Mouse (Mus musculus) megakaryocyte, adult 5-6 weeks (primary cell): ENCODE measurements at regions not wholly inside any gene's neighbourhood (a gene's known extent, or its start where the extent isn't known, plus 50 kb on each side); places are given as distances from the start of the nearest gene placed in this dataset.

Experiments used
- ATAC-seq: 2 replicates; pipeline ENCODE4 v1.8.0; 2016; ENCODE audit warnings: mild to moderate bottlenecking, inconsistent platforms; ENCODE audit not compliant: poor library complexity, severe bottlenecking

GRCm38 (mm10) chr13:51297231-51297880 lies 111.1 kb upstream of the S1pr3 start:
- ATAC-seq: no peak

DNA sequence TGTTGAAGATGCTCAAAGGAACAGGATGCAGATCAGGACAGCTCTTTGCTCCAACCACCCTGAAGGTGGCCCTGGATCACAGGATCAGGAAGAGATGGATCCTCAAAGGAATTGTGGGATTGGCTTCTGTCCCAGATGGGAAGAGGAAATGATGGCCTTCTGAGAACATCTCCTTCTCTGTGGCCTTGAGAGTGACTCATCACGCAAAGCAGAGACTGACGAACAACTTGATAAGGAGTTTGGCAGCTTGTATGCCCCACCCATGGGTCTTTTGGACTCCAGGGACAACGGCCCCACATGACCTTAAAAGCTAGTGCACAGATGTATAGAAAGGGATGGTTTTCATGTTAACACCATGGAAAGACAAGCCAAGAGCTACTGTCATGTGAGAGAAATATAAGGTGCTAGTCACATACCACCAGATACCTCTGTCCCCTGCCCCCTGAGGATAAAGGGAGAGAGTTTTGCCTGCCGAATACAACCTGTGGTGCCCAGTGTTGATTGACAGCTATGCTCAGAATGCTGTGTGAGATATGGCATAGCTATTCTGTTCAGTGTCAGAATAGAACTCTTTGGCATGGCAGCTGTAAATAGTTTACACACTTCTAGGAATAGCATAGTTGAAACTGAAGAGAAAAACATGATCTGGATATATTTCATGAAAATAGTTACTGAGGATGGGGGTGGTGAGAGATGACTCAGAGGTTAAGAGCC lies 109.2 kb upstream of the S1pr3 start:
- ATAC-seq: no peak

DNA sequence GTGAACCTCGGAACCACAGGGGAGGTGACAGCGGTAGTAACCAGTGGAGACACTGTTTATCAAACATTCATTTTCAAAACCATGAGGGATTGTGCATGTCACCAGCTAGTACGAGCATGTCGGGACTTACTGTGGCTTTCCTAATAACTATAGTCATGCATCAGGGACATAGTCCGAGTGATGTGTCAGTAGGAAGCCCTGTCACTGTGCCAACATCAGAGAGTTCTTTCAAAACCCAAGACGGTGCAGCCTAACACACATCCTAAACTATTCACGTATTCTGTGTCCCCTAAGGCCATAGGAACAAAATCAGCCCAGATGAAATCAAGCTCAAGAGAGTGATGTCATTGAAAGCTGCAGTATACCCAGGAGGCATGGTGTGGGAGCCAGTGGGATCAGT lies 107.0 kb upstream of the S1pr3 start:
- ATAC-seq: no peak

GRCm38 (mm10) chr13:51303112-51303511 lies 105.3 kb upstream of the S1pr3 start:
- no peak for ATAC-seq

GRCm38 (mm10) chr13:51304631-51305030 lies 103.8 kb upstream of the S1pr3 start:
- ATAC-seq: no peak

- no peak for ATAC-seq
These were observed 99.0 kb upstream of the S1pr3 start for GRCm38 (mm10) chr13:51309446-51309845.

- ATAC-seq: no peak
These were observed 98.4 kb upstream of the S1pr3 start for GRCm38 (mm10) chr13:51310041-51310440.

DNA sequence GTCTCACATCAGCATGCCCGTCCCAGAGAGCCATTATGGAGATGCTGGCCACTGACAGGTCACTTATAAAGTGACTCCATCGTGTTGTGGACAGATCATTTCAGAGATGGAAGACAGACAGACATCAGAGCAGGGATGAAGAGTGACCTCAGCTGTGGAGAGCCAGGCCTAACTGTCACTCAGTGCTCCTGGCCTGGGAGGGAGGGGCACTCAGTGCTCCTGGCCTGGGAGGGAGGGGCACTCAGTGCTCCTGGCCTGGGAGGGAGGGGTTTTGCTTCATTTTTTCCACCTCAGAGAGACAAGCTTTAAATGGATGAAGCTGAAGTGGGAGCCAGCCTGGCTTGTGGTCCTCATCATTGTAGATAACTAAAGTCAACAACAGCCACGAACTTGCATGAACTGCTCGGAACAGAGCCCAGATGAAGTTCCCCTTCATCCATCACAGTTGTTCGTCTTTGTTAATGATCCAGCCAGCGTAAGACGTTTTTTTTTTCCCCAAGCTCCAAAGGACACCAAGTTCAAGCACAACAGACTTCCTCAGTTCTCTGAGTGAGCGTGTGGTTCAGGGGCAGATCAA lies 96.7 kb upstream of the S1pr3 start:
- ATAC-seq: no peak

GRCm38 (mm10) chr13:51313129-51313850 lies 95.1 kb upstream of the S1pr3 start:
- ATAC-seq: no peak

GRCm38 (mm10) chr13:51314541-51314977 lies 93.9 kb upstream of the S1pr3 start:
- ATAC-seq: no peak

DNA sequence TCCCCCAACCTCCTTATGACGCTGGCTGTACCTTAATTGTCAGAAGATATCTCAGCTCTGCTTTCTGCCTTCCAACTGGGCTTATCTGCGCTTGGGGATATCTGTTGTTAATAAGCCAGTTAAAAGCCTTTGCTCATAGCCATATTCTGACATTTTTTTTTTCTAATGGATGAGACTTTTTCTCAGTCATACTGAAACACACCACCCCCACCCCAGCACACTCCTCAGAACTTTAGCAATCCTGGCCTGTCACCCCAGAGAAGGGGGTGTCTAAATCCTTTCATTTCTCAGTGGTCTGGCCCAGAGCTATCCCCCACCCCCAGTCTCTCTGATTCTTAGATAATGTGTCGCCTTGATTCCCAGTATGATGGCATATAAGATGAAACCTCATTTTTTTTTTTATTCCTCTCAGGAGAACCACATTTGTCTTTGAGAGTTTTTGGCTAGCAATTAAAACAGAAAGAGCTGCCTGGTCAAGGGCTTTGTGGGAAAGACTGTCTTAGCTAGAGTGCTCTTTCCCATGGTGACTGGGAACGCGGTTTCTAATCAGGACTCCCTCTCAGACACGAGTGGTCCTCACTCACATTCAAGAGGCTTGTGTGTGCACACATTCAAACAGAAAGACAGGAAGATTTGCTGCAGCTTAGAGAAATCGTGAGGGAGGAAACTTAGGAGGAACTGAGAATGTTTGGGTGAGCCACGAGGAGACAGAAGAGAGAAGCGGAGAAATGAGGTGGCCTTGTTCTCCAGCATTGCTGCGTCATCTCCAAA lies 93.2 kb upstream of the S1pr3 start:
- ATAC-seq: peak; percentile 80

DNA sequence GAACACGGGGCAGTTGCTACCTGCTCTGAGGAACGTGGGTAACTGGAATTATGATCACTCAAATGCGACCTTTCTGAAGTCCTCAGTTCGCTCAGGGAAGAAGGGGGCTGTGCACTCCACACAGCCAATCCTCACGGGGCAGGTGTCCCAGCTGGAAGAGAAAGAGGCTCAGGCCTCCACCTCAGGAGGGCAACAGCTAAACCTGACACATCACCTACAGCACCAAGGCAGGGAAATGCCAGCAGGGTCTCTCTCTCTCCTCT lies 92.7 kb upstream of the S1pr3 start:
- no peak for ATAC-seq

DNA sequence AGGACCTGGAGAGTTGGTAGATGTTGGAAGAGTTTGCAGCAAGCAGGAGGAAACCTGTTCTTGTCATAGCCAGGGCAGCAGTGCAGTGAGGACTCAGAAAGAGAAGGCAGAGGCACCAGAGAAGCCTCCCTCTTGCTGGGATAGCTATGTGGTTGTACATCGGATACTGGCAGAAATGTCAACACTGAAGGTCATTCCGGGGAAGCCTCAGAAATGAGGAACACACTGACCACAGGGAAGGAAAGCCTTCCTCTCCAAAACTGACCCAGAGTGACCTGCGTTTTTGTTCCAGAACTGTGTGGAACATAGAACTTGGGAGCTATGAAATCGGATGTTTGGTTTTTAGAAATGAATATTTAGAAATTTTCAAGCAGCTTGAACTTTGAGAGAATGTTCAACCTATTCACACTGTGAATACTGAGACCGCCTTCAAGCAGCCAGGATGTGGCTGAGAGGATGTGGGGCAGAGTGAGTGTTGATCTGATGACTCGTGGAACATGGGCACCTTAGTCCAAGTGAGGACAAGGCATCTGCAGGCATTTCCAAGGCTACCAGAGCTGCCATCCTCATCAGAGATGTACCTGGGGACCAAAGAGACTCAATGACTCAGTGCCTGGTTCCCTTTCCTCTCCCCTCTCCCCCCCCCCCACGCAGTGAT lies 85.3 kb upstream of the S1pr3 start:
- peak; percentile 74 for ATAC-seq

DNA sequence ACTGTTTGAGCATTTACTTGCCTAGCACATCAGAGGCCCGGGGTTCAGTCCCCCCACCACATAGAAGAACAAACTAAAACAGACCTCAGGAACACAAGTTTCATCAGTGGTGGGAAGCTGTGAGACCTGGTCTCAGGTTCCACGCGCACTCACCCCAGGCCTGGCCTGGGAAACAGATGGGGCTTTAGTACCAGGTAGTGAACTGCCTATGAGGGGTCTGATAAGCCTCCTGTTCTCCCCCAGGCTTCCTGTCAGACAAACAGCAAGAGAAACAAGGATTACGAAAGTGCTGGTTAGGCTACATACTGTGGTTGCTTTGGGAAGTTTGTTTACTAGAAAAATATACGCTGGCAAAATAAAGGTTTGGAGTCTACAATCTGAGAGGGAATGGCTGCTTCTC lies 83.7 kb upstream of the S1pr3 start:
- no peak for ATAC-seq

DNA sequence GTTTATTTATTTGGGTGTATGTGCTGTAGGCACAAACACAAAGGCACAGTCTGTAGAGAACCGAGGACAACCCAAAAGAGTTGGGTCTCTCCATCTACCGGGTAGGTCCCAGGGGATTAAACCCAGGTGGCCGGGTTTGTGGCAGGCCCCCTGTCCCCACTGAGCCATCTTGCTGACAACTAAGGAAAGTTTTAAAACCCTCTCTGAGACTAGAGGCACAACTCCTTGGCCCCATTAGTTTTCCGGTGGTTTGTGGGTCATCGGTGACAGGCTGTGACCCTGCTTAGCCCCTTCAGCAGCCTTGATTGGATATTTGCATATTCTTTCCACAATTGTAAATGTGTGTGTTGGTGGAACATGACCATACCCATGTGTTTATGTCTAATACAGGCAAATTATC lies 83.1 kb upstream of the S1pr3 start:
- no peak for ATAC-seq

DNA sequence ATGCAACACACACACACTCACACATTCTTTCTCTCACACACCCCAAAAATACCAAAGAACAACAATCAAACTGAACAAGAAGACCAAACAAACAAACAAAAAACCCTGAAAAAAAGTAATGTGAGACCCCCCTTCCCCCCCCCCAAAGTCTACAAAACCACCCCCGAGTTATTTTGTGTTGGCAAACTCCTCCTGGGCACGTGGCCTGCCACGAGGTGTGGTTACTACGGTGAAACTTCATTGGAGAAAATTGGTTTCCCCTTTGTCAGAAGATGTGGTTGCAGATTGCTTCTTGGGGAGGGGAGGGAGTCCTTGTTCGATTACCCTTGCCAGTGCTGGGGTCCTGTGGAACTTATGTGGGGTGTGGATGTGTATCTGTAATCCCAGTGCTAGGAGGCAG lies 82.3 kb upstream of the S1pr3 start:
- ATAC-seq: no peak

GRCm38 (mm10) chr13:51328131-51328970 lies 80.1 kb upstream of the S1pr3 start:
- ATAC-seq: no peak

GRCm38 (mm10) chr13:51328971-51329346 lies 79.5 kb upstream of the S1pr3 start:
- ATAC-seq: no peak

- no peak for ATAC-seq
These were observed 78.7 kb upstream of the S1pr3 start for GRCm38 (mm10) chr13:51329717-51330116.

DNA sequence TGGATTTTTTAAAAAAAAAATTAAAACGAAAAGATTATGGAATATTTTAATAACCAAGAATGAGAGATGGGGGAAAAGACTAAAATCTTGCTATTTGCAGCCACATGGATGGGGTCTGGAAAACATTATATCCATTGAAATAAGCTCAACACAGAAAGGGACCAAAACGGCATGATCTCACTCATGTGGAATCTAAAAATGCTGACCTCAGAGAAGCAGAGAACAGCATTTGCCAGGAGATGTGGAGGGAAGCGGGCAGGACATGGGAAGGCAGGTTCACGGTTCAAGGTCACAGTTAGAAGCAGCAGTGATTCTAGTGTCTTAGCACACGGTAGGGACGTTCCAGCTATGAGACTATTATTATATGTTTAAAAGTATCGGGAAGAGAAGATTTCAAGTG lies 76.2 kb upstream of the S1pr3 start:
- ATAC-seq: no peak
